Mouse (Mus musculus) cerebellum, postnatal 14 days (tissue): ENCODE data around the gene Lmo3.
A peak's percentile ranks its signal among the peaks of the same experiment; 100 is the strongest.

Source experiments
- DNase-seq, 2 experiments: peaks; one replicate each; pipeline ENCODE4 v3.0.0; 2021; ENCODE audit warnings: mixed read lengths in 2 of 2

Gene Lmo3

DNA sequence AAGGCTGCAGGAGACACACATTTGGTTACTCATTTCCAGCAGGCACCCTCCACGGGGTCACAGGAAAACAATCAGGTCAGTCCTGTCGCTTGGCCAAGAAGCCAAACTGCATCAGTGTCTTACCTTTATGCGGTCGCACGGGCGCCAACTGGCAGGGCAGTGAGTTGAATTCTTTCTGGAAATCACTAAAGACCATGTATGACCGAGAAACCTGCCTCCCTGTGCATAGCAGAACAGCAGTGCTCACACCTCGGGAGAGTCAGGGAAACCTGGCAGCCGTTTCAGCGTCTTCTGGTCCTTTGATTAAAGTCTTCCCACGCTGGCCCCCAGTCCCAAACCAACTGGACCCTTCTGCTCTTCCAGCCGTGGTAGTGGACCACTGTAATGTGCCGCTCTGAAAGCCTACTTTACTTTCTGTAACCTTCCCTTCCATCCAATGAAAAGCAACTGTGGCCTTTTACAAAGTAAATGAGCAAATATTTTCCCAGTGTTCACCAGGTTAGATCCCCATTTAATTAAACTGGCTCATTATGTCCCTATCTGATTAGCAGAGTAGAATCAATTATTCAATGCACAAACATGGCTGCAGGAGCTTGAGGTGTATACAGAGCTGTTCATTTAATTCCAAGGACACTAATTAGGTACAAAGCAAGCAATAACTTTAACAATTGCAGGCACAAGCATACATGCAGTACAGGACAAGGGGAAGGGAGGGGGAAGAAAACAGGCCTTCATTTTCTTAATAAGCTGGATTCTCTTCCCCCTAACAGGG is at the start of gene Lmo3:
Lmo3 (minus strand) TSS at position 235 of the 772 bp plus-strand sequence.
- DNase-seq, result peak; percentile 60 to 70

DNA sequence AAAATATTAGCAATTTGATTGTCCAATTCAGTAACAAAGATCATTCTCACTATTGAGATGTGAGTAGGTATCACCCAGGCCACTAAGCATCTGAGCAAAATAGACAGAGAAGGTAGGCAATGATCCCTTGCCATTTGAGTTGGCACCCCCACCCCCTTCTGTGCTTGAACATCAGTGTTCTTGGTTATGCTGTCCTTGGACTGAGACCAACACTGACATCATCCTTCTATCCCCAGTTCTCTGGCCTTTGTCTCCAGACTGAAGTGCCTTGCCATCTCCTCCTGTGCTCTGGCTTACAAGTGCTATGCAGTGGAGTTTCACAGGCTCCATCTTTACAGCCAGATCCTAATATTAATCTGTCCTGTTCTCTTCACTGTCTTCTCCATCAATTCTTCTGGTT is 39.0 kb upstream of the Lmo3 start:
- peak; percentile 3 to 5 for DNase-seq

DNA sequence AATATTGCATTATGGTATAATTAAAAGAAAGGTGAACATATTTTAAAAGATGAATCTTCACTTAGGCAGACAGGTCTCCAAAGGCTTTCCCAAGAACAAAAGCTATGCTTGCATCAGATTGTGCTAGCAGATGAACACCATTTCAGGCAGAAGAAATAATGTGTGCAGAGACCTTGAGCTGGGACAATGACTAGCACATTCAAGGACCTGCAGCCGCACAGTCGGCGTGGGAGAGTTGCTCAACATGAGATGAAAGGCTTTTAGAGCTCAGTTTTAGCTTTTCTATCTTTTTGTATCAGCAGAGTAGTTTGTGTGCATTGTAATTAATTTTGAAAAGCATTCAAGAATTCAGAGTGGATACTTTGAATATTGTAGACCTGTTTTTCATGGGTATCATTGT is 36.6 kb upstream of the Lmo3 start:
- DNase-seq, result no peak

DNA sequence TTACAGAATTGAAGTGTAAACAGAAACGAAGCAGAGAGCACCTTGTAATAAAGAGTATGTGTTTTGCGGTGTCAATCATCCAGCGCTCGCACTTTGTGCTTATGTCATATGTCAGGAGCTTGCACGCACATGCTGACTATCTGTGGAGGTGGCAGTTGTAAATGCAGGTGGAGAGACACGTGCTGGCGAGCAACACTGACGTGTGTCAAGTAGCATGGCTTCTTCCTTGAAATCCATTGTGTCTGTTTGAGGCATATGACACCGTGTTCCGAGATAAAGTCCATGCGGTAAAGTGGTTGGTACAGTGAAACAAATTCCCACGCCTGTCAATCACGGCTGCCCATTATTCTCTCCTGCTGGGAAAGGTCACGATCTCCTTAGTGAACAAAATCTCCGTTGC is 15.2 kb upstream of the Lmo3 start:
- DNase-seq, result no peak

DNA sequence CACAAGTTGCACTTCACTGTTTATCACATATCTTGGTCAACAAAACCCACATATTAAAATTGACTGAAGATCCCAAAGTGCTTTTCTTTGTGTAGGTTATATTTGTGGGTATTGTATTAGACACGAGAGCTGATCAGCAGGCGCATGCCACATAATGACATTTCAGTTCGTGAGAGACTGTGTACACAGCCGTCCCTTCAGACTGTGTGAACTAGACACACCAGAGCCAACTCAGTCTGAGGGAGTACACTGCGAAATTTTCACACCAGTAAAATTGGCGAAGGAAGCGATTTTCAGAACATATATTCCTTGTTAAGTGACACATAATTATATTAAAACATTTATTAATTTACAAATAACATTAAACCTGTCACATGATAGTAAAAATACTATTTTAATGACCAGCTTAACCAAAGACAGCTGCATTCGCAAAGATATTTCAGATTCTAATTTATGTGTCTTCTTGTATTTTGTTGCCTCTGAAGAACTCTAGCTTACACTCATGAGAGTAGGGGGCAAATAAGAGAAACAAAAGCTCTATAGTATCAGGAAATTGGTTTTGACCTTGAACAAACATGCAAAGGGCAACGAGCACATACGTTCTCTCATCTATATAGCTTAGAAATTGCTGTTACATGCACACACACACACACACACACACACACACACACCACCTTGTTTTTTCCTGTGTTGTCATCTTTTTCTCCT is 14.4 kb upstream of the Lmo3 start:
- no peak for DNase-seq

DNA sequence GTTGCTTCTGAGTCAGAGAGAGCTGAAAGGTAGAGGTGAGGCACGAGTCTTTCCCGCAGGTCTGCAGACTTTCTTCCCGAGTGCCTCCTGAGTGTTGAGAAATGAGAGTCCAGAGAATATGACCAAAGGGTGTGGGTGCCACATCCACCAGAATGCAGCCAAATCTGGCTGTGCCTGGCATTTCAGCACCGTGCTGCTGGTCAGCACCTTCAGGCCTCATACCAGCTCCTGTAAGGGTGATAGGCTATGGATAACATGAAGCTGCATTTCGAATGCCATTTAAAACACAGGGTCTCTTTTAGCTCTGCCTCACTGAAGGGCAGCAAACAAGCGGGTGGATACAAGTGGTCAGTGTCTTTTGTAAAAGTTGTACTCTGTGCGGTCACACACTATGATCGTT is 1.5 kb upstream of the Lmo3 start:
- no peak for DNase-seq

DNA sequence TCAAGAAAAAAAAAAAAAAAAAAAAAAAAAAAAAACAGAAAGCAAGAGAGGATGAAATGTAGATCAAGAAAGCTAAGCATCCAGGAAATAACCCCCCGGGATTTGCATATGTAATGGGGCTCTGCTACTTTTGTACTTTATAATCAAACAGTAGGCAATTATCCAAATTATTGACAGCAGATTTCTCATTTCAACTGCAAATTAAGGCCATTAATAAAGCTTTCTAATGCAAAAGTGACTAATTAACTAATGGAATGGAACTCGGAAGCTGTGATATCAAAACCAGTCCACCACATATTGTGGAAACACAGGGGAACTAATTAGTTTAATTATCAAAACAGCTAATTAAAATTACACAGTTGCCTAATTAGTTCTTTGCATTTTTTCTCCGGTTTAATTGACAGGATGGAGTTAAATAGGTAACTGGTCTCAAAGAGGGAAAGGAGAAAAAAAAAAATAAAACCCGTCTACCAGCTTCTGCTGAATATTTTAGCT is 785 bp upstream of the Lmo3 start:
- no peak for DNase-seq

DNA sequence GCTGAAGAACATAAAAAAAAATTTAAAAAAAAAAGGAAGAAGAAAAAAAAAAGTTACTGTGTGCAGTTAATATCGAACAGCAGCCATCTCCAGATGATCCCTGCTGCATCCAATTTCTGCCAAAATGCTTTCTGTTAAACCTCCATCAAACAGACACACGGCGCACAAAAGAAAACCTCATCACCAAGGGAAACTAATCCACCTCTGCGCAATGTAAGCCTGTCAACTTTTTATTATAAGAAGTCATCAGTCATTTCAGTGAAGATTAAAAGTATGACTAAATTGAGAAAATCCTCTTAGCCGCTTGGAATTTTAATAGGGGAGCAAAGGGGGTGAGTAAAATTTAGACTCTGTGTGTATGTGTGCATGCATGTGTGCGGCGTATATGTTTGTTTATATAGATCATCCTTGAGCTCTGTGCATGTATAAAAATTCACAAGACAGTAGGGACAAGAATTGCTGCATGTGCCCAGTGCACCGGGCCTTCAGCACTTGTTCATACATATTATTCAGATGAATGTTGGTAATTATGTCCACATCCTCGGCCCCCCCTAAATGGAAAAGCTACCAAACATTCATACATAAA is 1.2 kb downstream of the Lmo3 start:
- no peak for DNase-seq

DNA sequence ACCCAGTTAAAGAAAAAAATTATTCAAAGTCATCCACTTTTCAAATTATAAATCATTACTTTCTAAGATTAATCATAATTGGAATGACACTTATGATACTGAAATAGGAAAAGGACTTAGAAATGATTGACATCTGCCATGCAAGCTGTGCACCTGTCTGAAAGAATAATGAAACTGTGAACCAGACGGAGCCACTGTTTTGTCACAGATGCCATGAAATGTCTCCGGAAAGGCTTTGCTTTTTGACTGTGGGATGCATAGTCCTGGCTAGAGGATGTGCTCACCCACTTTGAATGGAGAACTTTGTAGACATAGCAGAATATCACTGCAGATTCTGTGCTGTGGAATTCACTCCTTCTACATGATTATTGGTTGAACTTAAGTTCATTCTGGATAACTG is 18.4 kb downstream of the Lmo3 start:
- no peak for DNase-seq

DNA sequence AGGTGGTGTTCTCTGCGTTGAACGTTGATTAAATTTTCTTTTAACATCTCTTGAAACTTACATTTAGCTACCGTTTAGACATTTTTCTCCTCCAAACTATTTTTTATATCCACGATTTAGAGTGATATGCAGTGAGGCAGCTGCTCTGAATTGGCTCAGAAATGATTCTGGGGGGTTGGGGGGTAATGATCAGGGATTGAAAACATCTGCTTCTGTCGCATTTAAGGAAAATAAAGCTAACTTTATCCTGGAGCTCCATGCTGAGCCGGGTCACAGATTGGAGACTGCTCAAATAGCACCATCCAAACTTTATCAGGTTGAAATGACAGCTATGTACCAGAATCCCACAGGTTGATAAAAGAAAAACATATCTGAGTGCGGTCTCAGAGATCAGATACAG is 29.6 kb downstream of the Lmo3 start:
- no peak for DNase-seq

DNA sequence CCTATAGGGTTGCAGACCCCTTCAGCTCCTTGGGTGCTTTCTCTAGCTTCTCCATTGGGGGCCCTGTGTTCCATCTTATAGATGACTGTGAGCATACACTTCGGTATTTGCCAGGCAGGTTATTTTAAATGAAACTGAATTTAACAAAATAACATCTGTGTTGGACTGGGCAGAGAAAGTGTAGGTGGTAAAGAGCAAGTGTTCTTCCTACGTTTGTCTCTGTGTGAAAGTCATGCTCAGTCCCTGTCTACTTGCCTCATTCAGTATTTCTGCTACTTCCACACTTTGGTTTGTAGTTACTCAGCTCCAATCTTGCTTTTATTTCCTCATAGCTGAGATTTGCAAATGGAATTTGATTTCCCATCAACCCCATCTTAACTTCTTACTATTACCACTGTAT is 46.9 kb downstream of the Lmo3 start:
- DNase-seq, result no peak

DNA sequence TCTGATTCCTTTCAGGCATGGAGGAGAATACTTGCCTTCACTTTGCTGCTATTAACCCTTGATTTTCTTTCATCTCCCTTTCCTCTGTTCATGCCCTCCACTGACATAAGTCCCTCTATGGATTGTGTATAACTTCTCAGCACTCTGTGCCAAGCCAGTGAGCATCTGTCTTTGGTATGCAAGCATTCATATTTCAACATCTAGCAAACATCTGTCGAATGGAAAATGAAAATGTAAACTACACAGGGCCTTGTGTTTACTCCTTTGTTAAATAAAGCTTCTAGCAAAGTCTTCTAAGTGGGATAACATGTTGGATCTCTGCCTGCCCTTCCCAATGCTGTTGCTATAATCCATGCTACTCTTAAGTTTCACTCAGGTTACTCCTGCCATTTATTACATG is 75.1 kb downstream of the Lmo3 start:
- DNase-seq, result no peak

DNA sequence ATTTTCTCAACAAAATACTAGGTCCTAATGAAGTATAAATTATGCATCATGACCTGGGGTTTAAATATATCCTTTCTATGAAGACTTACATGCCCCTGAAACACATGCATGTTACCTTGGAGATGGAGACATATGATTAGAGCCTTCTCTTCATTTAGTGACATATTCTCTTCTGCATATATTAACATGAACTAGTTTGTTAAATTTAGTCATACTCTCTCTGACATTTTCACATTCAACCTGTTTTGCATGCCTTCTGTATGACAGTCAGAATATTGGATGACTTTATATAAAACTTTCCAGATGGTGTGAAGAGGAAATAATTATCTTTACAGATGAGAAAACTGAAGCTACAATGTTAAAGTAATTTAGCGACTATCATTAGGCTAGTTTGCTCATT is 77.8 kb downstream of the Lmo3 start:
- no peak for DNase-seq

DNA sequence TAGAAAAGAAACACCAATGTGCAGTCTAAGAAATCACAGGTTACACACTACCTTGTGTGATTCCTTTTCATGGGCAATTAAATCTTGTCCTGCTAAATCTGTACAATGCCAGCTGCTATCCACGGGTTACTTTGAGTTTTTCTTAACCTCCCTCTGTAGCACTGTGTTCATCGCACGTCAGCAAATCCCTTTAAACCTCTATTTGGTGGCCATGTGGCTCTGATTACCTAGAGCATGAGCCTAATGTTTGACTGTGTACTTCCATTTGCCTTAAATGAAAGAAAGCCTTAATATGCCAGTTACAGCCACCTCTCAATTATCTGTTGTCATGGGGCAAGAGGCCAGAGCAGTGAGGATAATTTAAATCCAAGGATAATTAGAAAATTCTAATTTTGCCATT is 98.9 kb downstream of the Lmo3 start:
- DNase-seq, result no peak

DNA sequence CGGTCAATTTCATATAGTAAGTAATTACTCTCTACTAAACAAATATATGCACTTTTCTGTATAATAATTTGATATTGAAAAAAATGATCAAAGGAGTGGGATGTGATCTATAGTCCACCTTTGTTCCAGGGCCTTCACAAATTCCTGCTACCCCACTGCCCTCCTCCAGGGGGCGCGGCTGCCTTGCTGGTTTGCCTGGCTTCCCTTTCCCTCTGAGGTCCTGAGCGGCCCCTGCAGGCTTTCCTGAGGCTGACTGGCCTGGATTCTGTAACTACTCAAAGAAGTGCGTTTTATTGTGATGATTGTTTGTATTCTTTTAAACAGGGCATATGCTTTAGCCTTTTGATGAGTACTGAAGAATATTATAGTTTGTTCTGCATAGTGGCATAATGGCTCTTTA is 104.2 kb downstream of the Lmo3 start:
- peak; percentile 85 to 88 for DNase-seq

DNA sequence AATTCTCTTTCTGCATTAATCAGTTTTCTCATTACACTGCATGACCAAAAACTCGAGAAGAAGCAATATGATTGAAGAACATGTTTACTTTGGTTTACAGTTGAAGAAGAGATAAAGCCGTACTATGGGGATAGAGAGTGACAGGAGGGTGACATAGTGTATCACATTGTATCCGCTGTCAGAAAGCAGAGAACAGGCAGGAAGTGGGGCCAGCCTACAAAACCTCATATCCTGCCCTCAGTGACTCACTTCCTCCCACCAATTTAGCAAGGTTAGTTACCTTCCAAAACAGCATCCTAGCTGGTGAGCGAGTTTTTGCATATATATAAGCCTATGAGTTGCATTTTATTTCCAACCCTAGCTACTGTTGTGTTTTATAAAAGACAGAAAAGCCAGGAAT is 112.6 kb downstream of the Lmo3 start:
- no peak for DNase-seq

DNA sequence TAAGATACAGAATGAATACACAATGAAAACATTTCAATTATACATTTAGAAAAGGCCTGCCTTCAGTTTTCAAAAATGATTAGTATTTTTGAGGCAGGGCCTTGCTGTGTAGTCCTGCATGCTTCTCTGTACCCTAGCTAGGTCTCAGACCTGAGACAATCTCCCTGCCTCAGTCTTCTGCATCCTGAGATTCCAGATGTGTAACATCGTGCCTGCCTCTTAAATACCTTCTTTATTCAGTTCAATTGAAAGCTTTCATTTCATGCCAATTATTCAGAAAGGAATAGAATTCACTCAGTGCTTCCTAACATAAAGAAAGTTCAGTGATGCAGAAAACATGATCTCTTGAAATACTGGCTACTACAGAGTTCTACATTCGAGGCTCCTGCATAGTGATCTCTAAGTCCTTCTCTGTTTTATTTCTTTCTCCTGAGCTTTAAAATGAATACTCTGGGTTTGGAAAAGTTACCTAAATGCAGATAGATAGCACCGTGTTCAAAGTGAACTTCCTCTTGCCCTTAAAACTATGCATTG is 137.2 kb downstream of the Lmo3 start:
- DNase-seq, result no peak

DNA sequence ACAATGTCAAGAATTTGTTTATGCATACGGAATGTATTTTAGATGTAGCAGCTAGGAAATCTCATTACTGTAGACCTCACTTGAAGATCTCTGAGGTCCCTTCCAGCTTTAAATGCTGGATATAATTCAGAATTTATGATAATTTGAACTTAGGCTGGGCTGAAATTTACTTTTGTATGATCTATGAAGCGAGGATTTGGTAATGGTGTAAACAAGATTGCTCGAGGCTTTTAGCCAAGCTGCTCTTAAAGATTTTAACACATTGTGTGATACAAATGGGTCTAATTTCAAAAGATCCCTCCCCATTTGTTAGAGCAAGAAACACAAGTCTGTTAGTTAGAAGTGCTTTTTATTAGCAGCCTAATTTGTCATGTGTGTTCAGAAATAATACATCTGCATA is 144.4 kb downstream of the Lmo3 start:
- no peak for DNase-seq

DNA sequence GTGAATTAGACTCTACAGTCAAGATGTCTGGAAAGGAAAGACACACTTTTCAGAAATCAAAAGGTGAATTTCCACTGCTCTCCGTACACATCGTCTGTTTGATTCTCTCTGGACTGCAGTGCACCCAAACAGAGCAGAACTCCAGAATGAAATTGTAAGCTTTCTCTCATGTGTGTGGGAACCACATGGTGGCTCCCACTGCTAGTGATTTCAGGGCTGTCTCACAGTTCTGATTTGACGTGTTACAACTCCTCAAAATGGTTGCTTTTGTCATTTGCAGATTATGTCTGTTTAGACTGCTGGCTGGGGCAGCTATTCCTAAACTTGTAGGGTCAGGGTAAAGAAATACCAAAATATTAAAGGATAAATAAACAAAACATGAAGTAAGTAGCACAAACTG is 145.0 kb downstream of the Lmo3 start:
- no peak for DNase-seq

DNA sequence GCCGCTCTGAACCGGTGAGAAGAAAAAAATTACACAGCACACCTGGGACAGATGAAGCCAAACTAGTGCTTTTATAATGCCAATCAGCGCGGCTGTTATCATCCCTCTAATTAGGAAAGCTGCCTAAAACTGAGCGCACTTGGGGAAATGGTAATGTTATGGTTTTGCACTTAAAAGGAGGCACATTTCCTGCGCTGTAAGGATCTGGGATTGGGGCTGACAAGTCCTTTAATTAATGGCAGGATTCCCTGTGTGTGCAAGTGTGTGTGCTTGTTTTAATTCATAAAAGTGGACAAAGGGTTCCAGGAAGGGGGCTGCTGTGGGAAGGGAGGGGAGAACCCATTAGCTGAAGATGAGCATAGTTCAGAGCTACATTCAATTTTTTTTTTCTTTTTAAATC is 154.4 kb downstream of the Lmo3 start:
- DNase-seq, result no peak

DNA sequence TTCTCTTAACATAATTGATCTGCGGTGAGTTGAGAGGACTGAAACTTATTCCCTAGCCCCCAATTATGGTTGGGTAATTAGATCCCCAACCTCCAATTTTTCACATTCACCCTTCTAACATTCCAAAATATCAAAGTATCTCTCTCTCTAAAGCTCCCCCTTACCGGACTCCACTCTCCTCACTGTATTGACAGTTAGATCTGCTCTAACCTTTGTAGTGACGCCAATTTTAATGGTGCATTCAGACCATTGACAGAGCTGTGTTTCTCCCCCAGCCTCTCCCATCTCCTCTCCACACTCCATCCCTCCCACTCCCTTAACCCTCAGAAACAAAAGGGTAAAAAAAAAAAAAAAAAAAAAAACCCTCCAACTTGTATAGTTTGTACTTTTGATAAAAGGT is 154.9 kb downstream of the Lmo3 start:
- DNase-seq, result no peak

DNA sequence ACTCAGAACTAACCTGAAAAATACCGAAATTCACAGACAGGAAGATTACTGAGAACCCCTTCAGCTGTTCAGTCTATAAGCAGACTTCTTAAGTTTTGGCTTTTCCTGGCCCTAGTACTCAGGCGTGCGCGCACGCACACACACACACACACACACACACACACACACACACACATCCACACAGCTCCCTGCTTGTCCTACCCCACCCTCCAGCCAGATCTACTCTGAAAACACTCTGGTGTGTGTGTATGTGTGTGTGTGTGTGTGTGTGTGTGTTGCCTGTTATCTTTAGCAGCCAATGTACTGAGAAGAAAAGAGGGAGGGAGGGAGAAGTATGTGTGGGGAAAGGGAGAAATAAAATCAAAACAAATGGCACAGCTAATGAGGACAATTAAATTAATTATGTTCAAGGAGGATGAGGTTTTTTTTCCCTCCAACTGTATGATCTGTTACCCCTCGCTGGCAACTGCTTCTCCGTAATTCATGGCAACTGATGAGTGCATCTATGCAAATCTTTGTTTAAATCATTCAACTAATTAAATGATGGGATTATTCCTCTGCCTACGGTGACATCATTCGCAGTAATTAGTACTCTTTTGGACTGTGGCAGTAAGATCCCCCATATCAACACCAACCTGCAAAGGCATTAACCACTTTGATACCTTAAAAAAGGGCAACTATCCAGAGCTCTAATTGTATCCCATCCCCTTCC is 157.1 kb downstream of the Lmo3 start:
- DNase-seq, result no peak

DNA sequence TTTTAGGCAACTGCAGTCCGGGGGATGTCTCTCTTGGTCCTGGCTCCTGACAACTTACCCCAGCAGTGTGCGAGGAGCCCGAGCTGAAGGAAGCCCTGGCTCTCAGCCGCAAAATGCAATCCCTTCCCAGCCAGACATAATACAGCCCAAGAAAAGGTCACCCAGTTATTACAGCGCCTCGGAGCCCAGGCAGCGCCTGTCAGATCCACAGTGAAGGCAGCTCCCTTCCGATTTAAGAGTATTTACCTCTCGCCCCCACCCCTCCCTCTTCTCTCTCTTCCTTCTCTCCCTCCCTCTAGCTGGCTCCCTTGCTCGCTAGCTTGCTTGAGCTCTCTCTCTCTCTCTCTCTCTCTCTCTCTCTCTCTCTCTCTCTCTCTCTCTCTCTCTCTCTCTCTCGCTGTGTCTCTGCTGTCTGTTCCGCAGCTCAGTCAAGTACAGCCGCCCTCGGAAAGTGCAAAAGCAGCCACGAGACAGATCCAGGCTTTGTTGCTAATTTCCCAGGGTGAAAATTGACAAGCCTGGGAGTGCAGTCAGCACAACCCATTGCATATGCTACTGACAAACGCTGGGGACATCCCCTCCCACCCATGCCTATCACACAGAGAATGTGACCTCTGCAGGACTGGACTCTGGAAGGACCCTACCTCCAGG is 159.0 kb downstream of the Lmo3 start:
- DNase-seq, result peak; percentile 21 to 28
